Mouse (Mus musculus) limb, embryonic 14.5 days (tissue): ENCODE results near the gene Zfp398. TPM values are rescaled to one million over a fixed set of nuclear protein-coding genes. Genes with fewer than 3 reads are reported as not detected.
A peak's percentile ranks its signal among the peaks of the same experiment; 100 is the strongest.

Experiments
- ATAC-seq: fragments of 200-750 bp; cut with Nextera tagmentation; 2 replicates; pipeline ENCODE4 v1.8.0; 2017; ENCODE audit warnings: low read depth, moderate number of reproducible peaks, moderate TSS enrichment; ENCODE audit not compliant: low FRiP score
- DNase-seq: peaks from one replicate; pipeline ENCODE4 v3.0.0-alpha.2; 2015; ENCODE audit warnings: low spot score
- H3K27ac ChIP-seq: fragments of 300-500 bp; sonication (generic); replicated peaks from 2 replicates; pipeline ENCODE4 v1.5.1; 2014; ENCODE audit warnings: low read depth, mild to moderate bottlenecking, low read length, moderate library complexity, mixed read lengths
- H3K27me3 ChIP-seq: fragments of 300-500 bp; sonication (generic); 2 replicates; pipeline ENCODE4 v1.6.1; 2014; ENCODE audit warnings: low read length, mixed read lengths; ENCODE audit not compliant: control insufficient read depth, insufficient read depth
- H3K36me3 ChIP-seq: fragments of 300-500 bp; sonication (generic); 2 replicates; pipeline ENCODE4 v1.6.1; 2014; ENCODE audit warnings: mild to moderate bottlenecking, low read length, moderate library complexity, mixed read lengths; ENCODE audit not compliant: control insufficient read depth, insufficient read depth
- H3K4me1 ChIP-seq: fragments of 300-500 bp; sonication (generic); 2 replicates; pipeline ENCODE4 v1.6.1; 2014; ENCODE audit warnings: antibody characterized with exemption, low read length, mixed read lengths; ENCODE audit not compliant: control insufficient read depth, insufficient read depth
- H3K4me2 ChIP-seq: fragments of 300-500 bp; sonication (generic); replicated peaks from 2 replicates; pipeline ENCODE4 v1.6.1; 2014; ENCODE audit warnings: low read depth, mild to moderate bottlenecking, low read length, moderate library complexity; ENCODE audit not compliant: severe bottlenecking
- H3K4me3 ChIP-seq: fragments of 300-500 bp; sonication (generic); replicated peaks from 2 replicates; pipeline ENCODE4 v1.5.1; 2014; ENCODE audit warnings: low read length
- H3K9ac ChIP-seq: fragments of 300-500 bp; sonication (generic); 2 replicates; pipeline ENCODE4 v1.6.1; 2014; ENCODE audit warnings: mild to moderate bottlenecking, low read depth, low read length, moderate library complexity; ENCODE audit not compliant: severe bottlenecking
- H3K9me3 ChIP-seq: fragments of 300-500 bp; sonication (generic); 2 replicates; pipeline ENCODE4 v1.6.1; 2016; ENCODE audit warnings: low read length; ENCODE audit not compliant: control insufficient read depth
- POLR2A ChIP-seq: fragments of 200-500 bp; IDR thresholded peaks from 2 replicates; pipeline ENCODE4 v1.8.0; 2012; ENCODE audit warnings: inconsistent platforms, mild to moderate bottlenecking, moderate library complexity, borderline replicate concordance; ENCODE audit not compliant: insufficient read depth, insufficient read length; ENCODE audit errors: extremely low read depth
- WGBS: fragments of 180-500 bp; shearing (Covaris S2); extraction: QIAGEN DNeasy Blood & Tissue Kit; methylation state at CpG from one replicate; pipeline ENCODE4 v1.1.7; 2014; 5-methylcytosine and 5-hydroxymethylcytosine counted together
- polyA plus RNA-seq, 2 experiments: library from polyadenylated mRNA; depleted of rRNA in 1 of 2; stranded (reverse) in 1 of 2; unstranded in 1 of 2; fragments of >200 nt; fragmentation: Nextera tagmentation in 1 of 2; extraction: Ambion mirVana in 1 of 2; gene quantifications; 2 replicates each; pipeline versions ENCODE4 v1.2.1 to v1.2.3; 2012 to 2014

Gene Zfp398
- polyA plus RNA-seq, 2 experiments = 10.4 to 11.7 TPM

DNA sequence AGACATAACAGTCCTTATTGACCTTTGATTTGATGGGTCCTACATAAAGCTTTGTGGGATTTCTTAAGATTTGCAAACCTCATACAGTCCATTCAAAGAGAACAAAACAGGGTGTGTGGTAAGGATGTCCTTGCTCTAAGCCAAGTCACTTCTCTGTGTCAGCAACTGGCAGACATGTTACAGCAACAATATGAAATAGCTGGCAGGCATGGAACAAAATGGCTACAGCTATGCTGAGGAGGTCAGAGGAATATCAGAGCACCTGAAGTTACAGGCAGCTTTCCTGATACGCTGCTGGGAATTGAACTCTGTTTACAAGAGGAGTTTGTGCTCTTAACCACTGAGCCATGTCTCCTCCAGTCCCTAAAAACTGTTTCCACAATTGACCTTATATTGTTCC lies 3.2 kb upstream of the Zfp398 start:
- peaks cover 11% of the 10 kb centered on the region; the same call in 1 of the 2 replicates for H3K4me1 ChIP-seq
- H3K4me2 ChIP-seq = no peak overlapping the region
- H3K9ac ChIP-seq = no peak overlapping the region
- ATAC-seq (no peak), DNase-seq (no peak)
- no peaks in the 10 kb centered on the region for H3K27me3 ChIP-seq
- no peaks in the 10 kb centered on the region for H3K9me3 ChIP-seq
- no peak overlapping the region for H3K27ac ChIP-seq
- 72% methylated on average over 1 of the region's 1 CpGs for WGBS
- H3K4me3 ChIP-seq = no peak overlapping the region
- no peaks in the 10 kb centered on the region for H3K36me3 ChIP-seq
- TF ChIP-seq POLR2A = no peak

DNA sequence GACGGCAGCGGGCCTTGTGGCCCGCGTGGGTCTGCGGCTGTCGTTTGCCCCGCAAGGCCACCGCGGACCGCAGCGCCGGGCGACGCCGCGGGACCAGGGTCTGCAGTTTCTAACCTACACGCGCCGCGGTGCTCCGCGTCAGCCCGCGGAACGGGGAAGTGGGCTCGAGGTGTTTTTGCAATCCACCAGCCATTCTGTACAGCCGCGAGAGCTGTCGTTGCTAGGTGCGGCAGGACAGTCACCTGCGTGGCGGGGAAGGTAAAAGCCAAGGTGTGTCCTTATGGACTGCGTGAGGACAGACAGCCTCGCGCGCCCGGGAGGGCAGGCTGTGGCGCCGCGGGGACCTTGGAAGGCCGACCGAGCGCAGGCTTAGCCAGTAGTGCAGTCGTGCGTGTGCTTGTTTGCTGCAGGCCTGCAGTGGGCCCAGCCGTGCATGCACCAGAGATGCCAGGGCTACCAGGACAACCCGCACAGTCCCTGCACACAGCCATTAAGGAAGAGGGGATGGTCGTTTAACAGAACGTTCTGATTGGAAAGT lies 592 bp downstream of the Zfp398 start:
- DNase-seq = peak; percentile 58
- Histone ChIP-seq H3K9ac (peak overlapping the region; percentile 89), H3K9me3 (no peaks in the 10 kb centered on the region), H3K27ac (peak overlapping the region; percentile 90), H3K4me2 (peak overlapping the region; percentile 68), H3K4me3 (peak overlapping the region; percentile 94), H3K4me1 (0 out of 2 replicates have a peak, but pooled peaks cover 3% of the 10 kb centered on the region), H3K27me3 (no peaks in the 10 kb centered on the region), H3K36me3 (0 out of 2 replicates have a peak, but pooled peaks cover 3% of the 10 kb centered on the region)
- TF ChIP-seq POLR2A = no peak
- WGBS = under 1% methylated on average over 25 of the region's 49 CpGs
- peak; percentile 45 for ATAC-seq

- Histone ChIP-seq H3K9ac (no peak overlapping the region), H3K36me3 (peaks cover 9% of the 10 kb centered on the region; the same call in 1 of the 2 replicates), H3K9me3 (no peaks in the 10 kb centered on the region), H3K4me2 (no peak overlapping the region), H3K4me1 (0 out of 2 replicates have a peak, but pooled peaks cover 3% of the 10 kb centered on the region), H3K4me3 (no peak overlapping the region), H3K27ac (no peak overlapping the region), H3K27me3 (no peaks in the 10 kb centered on the region)
- 88% methylated on average over 2 of the region's 2 CpGs for WGBS
- TF ChIP-seq POLR2A = no peak
- no peak for ATAC-seq
- no peak for DNase-seq
Observed at GRCm38 (mm10) chr6:47837630-47838029, 2.2 kb downstream of the Zfp398 start.

DNA sequence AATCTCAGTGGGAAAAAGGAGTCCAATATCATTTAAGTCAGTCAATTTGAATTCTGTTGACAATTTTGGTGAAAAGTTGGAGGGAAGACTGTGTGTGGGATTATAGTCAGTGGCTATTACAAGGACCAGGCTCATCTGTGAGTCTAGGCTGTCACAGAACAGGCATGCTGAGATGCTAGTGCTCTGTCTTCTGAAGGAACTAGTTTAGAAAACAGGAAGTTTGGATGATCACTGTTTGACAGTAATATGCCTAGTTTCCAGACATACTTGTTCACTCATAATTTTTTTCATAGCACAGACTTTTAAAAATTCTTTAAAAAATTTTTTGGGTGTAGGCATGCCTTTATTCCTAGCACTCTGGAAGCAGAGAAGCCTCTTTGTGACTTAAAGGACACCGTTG lies 5.6 kb downstream of the Zfp398 start:
- H3K4me1 ChIP-seq = 0 out of 2 replicates have a peak, but pooled peaks cover 3% of the 10 kb centered on the region
- no peaks in the 10 kb centered on the region for H3K9me3 ChIP-seq

DNA sequence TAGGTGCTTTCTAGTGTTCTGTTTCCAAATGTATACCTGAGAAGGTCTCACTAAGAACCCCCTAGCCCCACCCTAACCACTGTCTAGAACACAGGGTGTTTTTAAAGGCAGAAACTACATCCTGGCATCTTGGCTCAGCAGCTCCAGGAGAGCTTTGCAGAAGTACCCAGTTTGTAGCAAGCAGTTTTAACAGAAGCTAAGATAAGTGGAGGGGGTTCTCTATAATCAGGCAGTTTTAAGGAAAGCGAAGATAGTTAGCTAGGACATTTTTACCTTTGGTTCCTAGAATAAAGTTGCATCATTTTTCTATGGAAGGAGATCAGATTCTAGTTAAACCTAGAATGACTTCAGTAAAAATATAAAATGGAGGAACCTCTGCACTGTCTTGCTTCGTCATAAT lies 6.4 kb downstream of the Zfp398 start:
- peaks cover 9% of the 10 kb centered on the region for H3K36me3 ChIP-seq
- H3K4me1 ChIP-seq = 0 out of 2 replicates have a peak, but pooled peaks cover 3% of the 10 kb centered on the region
- no peak for DNase-seq
- H3K27ac ChIP-seq = no peak overlapping the region
- H3K27me3 ChIP-seq = no peaks in the 10 kb centered on the region
- 95% methylated on average over 2 of the region's 2 CpGs for WGBS
- H3K4me2 ChIP-seq = no peak overlapping the region
- H3K9me3 ChIP-seq = no peaks in the 10 kb centered on the region
- no peak overlapping the region for H3K4me3 ChIP-seq
- no peak overlapping the region for H3K9ac ChIP-seq
- TF ChIP-seq POLR2A = no peak
- ATAC-seq = no peak

More for the DNA sequence above, 5.6 kb downstream of the Zfp398 start:
- Histone ChIP-seq H3K4me2 (no peak overlapping the region), H3K27me3 (no peaks in the 10 kb centered on the region), H3K4me3 (no peak overlapping the region), H3K36me3 (peaks cover 9% of the 10 kb centered on the region; the same call in 1 of the 2 replicates), H3K9ac (no peak overlapping the region), H3K27ac (no peak overlapping the region)
- no peak for TF ChIP-seq POLR2A
- DNase-seq (no peak), ATAC-seq (no peak)
- 86% methylated on average over 1 of the region's 1 CpGs for WGBS
